Mouse (Mus musculus): ENCODE data around the gene Olfr1150-ps1. TPM values are rescaled to one million over a fixed set of nuclear protein-coding genes. Genes with fewer than 3 reads are reported as not detected.

The Olfr1150-ps1 gene
- not detected in 2 replicates for polyA plus RNA-seq (2015; fragmentation: Nextera tagmentation; extraction: Ambion mirVana)

GRCm38 (mm10) chr2:87843693-87844092, at the start of gene Olfr1150-ps1:
TSS of gene Olfr1150-ps1 (plus strand) at chr2:87843993.
- Histone ChIP-seq H3K4me3 (replicated peaks; ENCODE audit: low read length) (no peak within 1 kb of the TSS), H3K27me3 (ENCODE audit: control insufficient read depth, insufficient read depth, low read length) (no peaks in the 10 kb centered on the region), H3K9ac (ENCODE audit: low read length) (no peak within 1 kb of the TSS), H3K9me3 (replicated peaks; ENCODE audit: control insufficient read depth, low read length) (no peaks in the 10 kb centered on the region), H3K27ac (ENCODE audit: low read length) (no peak within 1 kb of the TSS), H3K36me3 (ENCODE audit: control insufficient read depth, insufficient read depth, low read length) (no peaks in the 10 kb centered on the region), H3K4me2 (ENCODE audit: low read depth, low read length) (no peak within 1 kb of the TSS), H3K4me1 (ENCODE audit: control insufficient read depth, insufficient read depth, low read length) (no peaks in the 10 kb centered on the region)
- WGBS: 78% methylated on average over 1 of the region's 1 CpGs
- ATAC-seq (ENCODE audit: insufficient read depth, low FRiP score): no peak

- Histone ChIP-seq H3K27me3 (ENCODE audit: control insufficient read depth, insufficient read depth, low read length) (no peaks in the 10 kb centered on the region), H3K4me1 (ENCODE audit: control insufficient read depth, insufficient read depth, low read length) (no peaks in the 10 kb centered on the region), H3K36me3 (ENCODE audit: control insufficient read depth, insufficient read depth, low read length) (no peaks in the 10 kb centered on the region), H3K4me2 (ENCODE audit: low read depth, low read length) (no peak within 1 kb of the TSS), H3K9ac (ENCODE audit: low read length) (no peak within 1 kb of the TSS), H3K4me3 (replicated peaks; ENCODE audit: low read length) (no peak within 1 kb of the TSS), H3K27ac (ENCODE audit: low read length) (no peak within 1 kb of the TSS), H3K9me3 (replicated peaks; ENCODE audit: control insufficient read depth, low read length) (no peaks in the 10 kb centered on the region)
- no peak for ATAC-seq (ENCODE audit: insufficient read depth, low FRiP score)
Observed at GRCm38 (mm10) chr2:87800292-87800691, 43.5 kb upstream of the Olfr1150-ps1 start, which contains the start of gene Olfr1143. TSS of gene Olfr1143 (plus strand) at chr2:87800592.

GRCm38 (mm10) chr2:87809522-87809921, 34.3 kb upstream of the Olfr1150-ps1 start, which contains the start of gene Olfr1145:
TSS of gene Olfr1145 (plus strand) at chr2:87809822.
- Histone ChIP-seq H3K36me3 (ENCODE audit: control insufficient read depth, insufficient read depth, low read length) (no peaks in the 10 kb centered on the region), H3K4me2 (ENCODE audit: low read depth, low read length) (no peak within 1 kb of the TSS), H3K27me3 (ENCODE audit: control insufficient read depth, insufficient read depth, low read length) (no peaks in the 10 kb centered on the region), H3K4me3 (replicated peaks; ENCODE audit: low read length) (no peak within 1 kb of the TSS), H3K9ac (ENCODE audit: low read length) (no peak within 1 kb of the TSS), H3K9me3 (replicated peaks; ENCODE audit: control insufficient read depth, low read length) (no peaks in the 10 kb centered on the region), H3K27ac (ENCODE audit: low read length) (no peak within 1 kb of the TSS), H3K4me1 (ENCODE audit: control insufficient read depth, insufficient read depth, low read length) (no peaks in the 10 kb centered on the region)
- 61% methylated on average over 1 of the region's 1 CpGs for WGBS
- no peak for ATAC-seq (ENCODE audit: insufficient read depth, low FRiP score)

GRCm38 (mm10) chr2:87830233-87830632, 13.6 kb upstream of the Olfr1150-ps1 start, which contains the start of gene Olfr1148:
TSS of gene Olfr1148 (plus strand) at chr2:87830533.
- H3K4me3 ChIP-seq (replicated peaks; ENCODE audit: low read length): no peak within 1 kb of the TSS
- H3K4me1 ChIP-seq (ENCODE audit: control insufficient read depth, insufficient read depth, low read length): no peaks in the 10 kb centered on the region
- H3K9me3 ChIP-seq (replicated peaks; ENCODE audit: control insufficient read depth, low read length): no peaks in the 10 kb centered on the region
- no peak within 1 kb of the TSS for H3K27ac ChIP-seq (ENCODE audit: low read length)
- ATAC-seq (ENCODE audit: insufficient read depth, low FRiP score): no peak
- no peak within 1 kb of the TSS for H3K9ac ChIP-seq (ENCODE audit: low read length)
- H3K36me3 ChIP-seq (ENCODE audit: control insufficient read depth, insufficient read depth, low read length): no peaks in the 10 kb centered on the region
- no peak within 1 kb of the TSS for H3K4me2 ChIP-seq (ENCODE audit: low read depth, low read length)
- no peaks in the 10 kb centered on the region for H3K27me3 ChIP-seq (ENCODE audit: control insufficient read depth, insufficient read depth, low read length)
- 82% methylated on average over 1 of the region's 1 CpGs for WGBS

GRCm38 (mm10) chr2:87855562-87855961, 11.8 kb downstream of the Olfr1150-ps1 start, which contains the start of gene Olfr1151:
TSS of gene Olfr1151 (plus strand) at chr2:87855862.
- H3K9me3 ChIP-seq (replicated peaks; ENCODE audit: control insufficient read depth, low read length): no peaks in the 10 kb centered on the region
- H3K4me1 ChIP-seq (ENCODE audit: control insufficient read depth, insufficient read depth, low read length): no peaks in the 10 kb centered on the region
- H3K27ac ChIP-seq (ENCODE audit: low read length): no peak within 1 kb of the TSS
- WGBS: 88% methylated on average over 1 of the region's 1 CpGs
- no peak within 1 kb of the TSS for H3K4me2 ChIP-seq (ENCODE audit: low read depth, low read length)
- H3K36me3 ChIP-seq (ENCODE audit: control insufficient read depth, insufficient read depth, low read length): no peaks in the 10 kb centered on the region
- H3K4me3 ChIP-seq (replicated peaks; ENCODE audit: low read length): no peak within 1 kb of the TSS
- H3K27me3 ChIP-seq (ENCODE audit: control insufficient read depth, insufficient read depth, low read length): no peaks in the 10 kb centered on the region
- ATAC-seq (ENCODE audit: insufficient read depth, low FRiP score): no peak
- H3K9ac ChIP-seq (ENCODE audit: low read length): no peak within 1 kb of the TSS

GRCm38 (mm10) chr2:87866192-87866591, 22.4 kb downstream of the Olfr1150-ps1 start, which contains the start of gene Olfr1152:
TSS of gene Olfr1152 (plus strand) at chr2:87866492.
- no peaks in the 10 kb centered on the region for H3K9me3 ChIP-seq (replicated peaks; ENCODE audit: control insufficient read depth, low read length)
- H3K4me1 ChIP-seq (ENCODE audit: control insufficient read depth, insufficient read depth, low read length): no peaks in the 10 kb centered on the region
- ATAC-seq (ENCODE audit: insufficient read depth, low FRiP score): no peak
- H3K27ac ChIP-seq (ENCODE audit: low read length): no peak within 1 kb of the TSS
- no peak within 1 kb of the TSS for H3K4me3 ChIP-seq (replicated peaks; ENCODE audit: low read length)
- no peaks in the 10 kb centered on the region for H3K27me3 ChIP-seq (ENCODE audit: control insufficient read depth, insufficient read depth, low read length)
- no peak within 1 kb of the TSS for H3K4me2 ChIP-seq (ENCODE audit: low read depth, low read length)
- no peaks in the 10 kb centered on the region for H3K36me3 ChIP-seq (ENCODE audit: control insufficient read depth, insufficient read depth, low read length)
- H3K9ac ChIP-seq (ENCODE audit: low read length): no peak within 1 kb of the TSS

GRCm38 (mm10) chr2:87894662-87895061, 50.9 kb downstream of the Olfr1150-ps1 start, which contains the start of gene Olfr1153:
TSS of gene Olfr1153 (plus strand) at chr2:87894962.
- H3K4me3 ChIP-seq (replicated peaks; ENCODE audit: low read length): no peak within 1 kb of the TSS
- no peak within 1 kb of the TSS for H3K9ac ChIP-seq (ENCODE audit: low read length)
- no peaks in the 10 kb centered on the region for H3K9me3 ChIP-seq (replicated peaks; ENCODE audit: control insufficient read depth, low read length)
- no peaks in the 10 kb centered on the region for H3K4me1 ChIP-seq (ENCODE audit: control insufficient read depth, insufficient read depth, low read length)
- 75% methylated on average over 1 of the region's 1 CpGs for WGBS
- no peaks in the 10 kb centered on the region for H3K27me3 ChIP-seq (ENCODE audit: control insufficient read depth, insufficient read depth, low read length)
- H3K4me2 ChIP-seq (ENCODE audit: low read depth, low read length): no peak within 1 kb of the TSS
- H3K27ac ChIP-seq (ENCODE audit: low read length): no peak within 1 kb of the TSS
- ATAC-seq (ENCODE audit: insufficient read depth, low FRiP score): no peak
- H3K36me3 ChIP-seq (ENCODE audit: control insufficient read depth, insufficient read depth, low read length): no peaks in the 10 kb centered on the region

Other genes starting within 250 kb of the Olfr1150-ps1 start
- not detected in 2 replicates for gene Olfr1130, start 237.8 kb upstream of the Olfr1150-ps1 start, polyA plus RNA-seq (2015; fragmentation: Nextera tagmentation; extraction: Ambion mirVana)
- not detected in 2 replicates for gene Olfr1131, start 216.9 kb upstream of the Olfr1150-ps1 start, polyA plus RNA-seq (2015; fragmentation: Nextera tagmentation; extraction: Ambion mirVana)
- not detected in 2 replicates for gene Olfr1132, start 206.5 kb upstream of the Olfr1150-ps1 start, polyA plus RNA-seq (2015; fragmentation: Nextera tagmentation; extraction: Ambion mirVana)
- gene Olfr1133, start 196.6 kb upstream of the Olfr1150-ps1 start, polyA plus RNA-seq (2015; fragmentation: Nextera tagmentation; extraction: Ambion mirVana): not detected in 2 replicates
- not detected in 2 replicates for gene Olfr1134, start 185.5 kb upstream of the Olfr1150-ps1 start, polyA plus RNA-seq (2015; fragmentation: Nextera tagmentation; extraction: Ambion mirVana)
- not detected in 2 replicates for gene Olfr1135, start 170.3 kb upstream of the Olfr1150-ps1 start, polyA plus RNA-seq (2015; fragmentation: Nextera tagmentation; extraction: Ambion mirVana)
- gene Olfr1136, start 150.0 kb upstream of the Olfr1150-ps1 start, polyA plus RNA-seq (2015; fragmentation: Nextera tagmentation; extraction: Ambion mirVana): not detected in 2 replicates
- gene Olfr1137, start 130.8 kb upstream of the Olfr1150-ps1 start, polyA plus RNA-seq (2015; fragmentation: Nextera tagmentation; extraction: Ambion mirVana): not detected in 2 replicates
- not detected in 2 replicates for gene Olfr1138, start 104.0 kb upstream of the Olfr1150-ps1 start, polyA plus RNA-seq (2015; fragmentation: Nextera tagmentation; extraction: Ambion mirVana)
- gene Olfr1140, start 100.2 kb upstream of the Olfr1150-ps1 start, polyA plus RNA-seq (2015; fragmentation: Nextera tagmentation; extraction: Ambion mirVana): not detected in 2 replicates
- gene Olfr1141, start 90.0 kb upstream of the Olfr1150-ps1 start, polyA plus RNA-seq (2015; fragmentation: Nextera tagmentation; extraction: Ambion mirVana): not detected in 2 replicates
- gene Olfr152, start 64.5 kb upstream of the Olfr1150-ps1 start, polyA plus RNA-seq (2015; fragmentation: Nextera tagmentation; extraction: Ambion mirVana): not detected in 2 replicates
- not detected in 2 replicates for gene Olfr1143, start 43.4 kb upstream of the Olfr1150-ps1 start, polyA plus RNA-seq (2015; fragmentation: Nextera tagmentation; extraction: Ambion mirVana)
- gene Olfr1145, start 34.2 kb upstream of the Olfr1150-ps1 start, polyA plus RNA-seq (2015; fragmentation: Nextera tagmentation; extraction: Ambion mirVana): not detected in 2 replicates
- gene Olfr1148, start 13.5 kb upstream of the Olfr1150-ps1 start, polyA plus RNA-seq (2015; fragmentation: Nextera tagmentation; extraction: Ambion mirVana): not detected in 2 replicates
- not detected in 2 replicates for gene Olfr1151, start 11.9 kb downstream of the Olfr1150-ps1 start, polyA plus RNA-seq (2015; fragmentation: Nextera tagmentation; extraction: Ambion mirVana)
- gene Olfr1152, start 22.5 kb downstream of the Olfr1150-ps1 start, polyA plus RNA-seq (2015; fragmentation: Nextera tagmentation; extraction: Ambion mirVana): not detected in 2 replicates
- not detected in 2 replicates for gene Olfr1153, start 51.0 kb downstream of the Olfr1150-ps1 start, polyA plus RNA-seq (2015; fragmentation: Nextera tagmentation; extraction: Ambion mirVana)
- gene Olfr1154, start 61.2 kb downstream of the Olfr1150-ps1 start, polyA plus RNA-seq (2015; fragmentation: Nextera tagmentation; extraction: Ambion mirVana): not detected in 2 replicates
- not detected in 2 replicates for gene Olfr1155, start 101.1 kb downstream of the Olfr1150-ps1 start, polyA plus RNA-seq (2015; fragmentation: Nextera tagmentation; extraction: Ambion mirVana)
- not detected in 2 replicates for gene Olfr1156, start 109.1 kb downstream of the Olfr1150-ps1 start, polyA plus RNA-seq (2015; fragmentation: Nextera tagmentation; extraction: Ambion mirVana)
- not detected in 2 replicates for gene Olfr1157, start 124.3 kb downstream of the Olfr1150-ps1 start, polyA plus RNA-seq (2015; fragmentation: Nextera tagmentation; extraction: Ambion mirVana)
- not detected in 2 replicates for gene Olfr74, start 130.7 kb downstream of the Olfr1150-ps1 start, polyA plus RNA-seq (2015; fragmentation: Nextera tagmentation; extraction: Ambion mirVana)
- gene Olfr1158, start 146.1 kb downstream of the Olfr1150-ps1 start, polyA plus RNA-seq (2015; fragmentation: Nextera tagmentation; extraction: Ambion mirVana): not detected in 2 replicates
- gene Olfr1160, start 164.3 kb downstream of the Olfr1150-ps1 start, polyA plus RNA-seq (2015; fragmentation: Nextera tagmentation; extraction: Ambion mirVana): not detected in 2 replicates
- not detected in 2 replicates for gene Olfr1161, start 178.8 kb downstream of the Olfr1150-ps1 start, polyA plus RNA-seq (2015; fragmentation: Nextera tagmentation; extraction: Ambion mirVana)
- gene Olfr73, start 193.7 kb downstream of the Olfr1150-ps1 start, polyA plus RNA-seq (2015; fragmentation: Nextera tagmentation; extraction: Ambion mirVana): 0.07 TPM in 1 of 2 replicates, not detected in the other
- not detected in 2 replicates for gene Olfr1162, start 207.1 kb downstream of the Olfr1150-ps1 start, polyA plus RNA-seq (2015; fragmentation: Nextera tagmentation; extraction: Ambion mirVana)
- gene Olfr1163, start 227.8 kb downstream of the Olfr1150-ps1 start, polyA plus RNA-seq (2015; fragmentation: Nextera tagmentation; extraction: Ambion mirVana): not detected in 2 replicates
- not detected in 2 replicates for gene Olfr1164, start 250.0 kb downstream of the Olfr1150-ps1 start, polyA plus RNA-seq (2015; fragmentation: Nextera tagmentation; extraction: Ambion mirVana)

All from stomach, embryonic 16.5 days (tissue).